Mouse (Mus musculus) olfactory bulb, adult 2 months (tissue): Measurements from ENCODE around the gene Ttc34.

Experiments
- CTCF ChIP-seq: fragments of 200-500 bp; IDR thresholded peaks from 2 replicates; pipeline ENCODE4 v1.5.1; 2012; ENCODE audit warnings: low read depth, mild to moderate bottlenecking, low read length, moderate library complexity; ENCODE audit not compliant: insufficient read depth
- POLR2A ChIP-seq: fragments of 200-500 bp; IDR thresholded peaks from 2 replicates; pipeline ENCODE4 v1.6.1; 2012; ENCODE audit warnings: mild to moderate bottlenecking, low read depth, low read length, moderate library complexity; ENCODE audit not compliant: insufficient read depth

- no peak for TF ChIP-seq POLR2A
- no peak for TF ChIP-seq CTCF
These were observed 5.2 kb upstream of the Ttc34 start for GRCm38 (mm10) chr4:154831915-154832573.
